Mouse (Mus musculus) megakaryocyte, embryonic 14.5 days (primary cell): ENCODE data around the gene Pcsk5.

Experiments used
- FLI1 ChIP-seq: IDR thresholded peaks from 2 replicates; pipeline ENCODE4 v1.6.1; 2012; ENCODE audit warnings: low read length, inconsistent platforms, mixed read lengths
- GATA1 ChIP-seq: IDR thresholded peaks from 3 replicates; pipeline ENCODE4 v1.6.1; 2012; ENCODE audit warnings: mixed read lengths, low read length, inconsistent platforms, borderline replicate concordance

- no peak for TF ChIP-seq GATA1
- TF ChIP-seq FLI1, result no peak
Measured at GRCm38 (mm10) chr19:17590314-17590713, 247.1 kb downstream of the Pcsk5 start.
